Mouse (Mus musculus): ENCODE data around the gene Cnn2. TPM values are rescaled to one million over a fixed set of nuclear protein-coding genes. Genes with fewer than 3 reads are reported as not detected.

Cnn2 gene
- polyA plus RNA-seq (2016; fragmentation: Nextera tagmentation; extraction: Ambion mirVana) = 216 and 240 TPM in 2 replicates

DNA sequence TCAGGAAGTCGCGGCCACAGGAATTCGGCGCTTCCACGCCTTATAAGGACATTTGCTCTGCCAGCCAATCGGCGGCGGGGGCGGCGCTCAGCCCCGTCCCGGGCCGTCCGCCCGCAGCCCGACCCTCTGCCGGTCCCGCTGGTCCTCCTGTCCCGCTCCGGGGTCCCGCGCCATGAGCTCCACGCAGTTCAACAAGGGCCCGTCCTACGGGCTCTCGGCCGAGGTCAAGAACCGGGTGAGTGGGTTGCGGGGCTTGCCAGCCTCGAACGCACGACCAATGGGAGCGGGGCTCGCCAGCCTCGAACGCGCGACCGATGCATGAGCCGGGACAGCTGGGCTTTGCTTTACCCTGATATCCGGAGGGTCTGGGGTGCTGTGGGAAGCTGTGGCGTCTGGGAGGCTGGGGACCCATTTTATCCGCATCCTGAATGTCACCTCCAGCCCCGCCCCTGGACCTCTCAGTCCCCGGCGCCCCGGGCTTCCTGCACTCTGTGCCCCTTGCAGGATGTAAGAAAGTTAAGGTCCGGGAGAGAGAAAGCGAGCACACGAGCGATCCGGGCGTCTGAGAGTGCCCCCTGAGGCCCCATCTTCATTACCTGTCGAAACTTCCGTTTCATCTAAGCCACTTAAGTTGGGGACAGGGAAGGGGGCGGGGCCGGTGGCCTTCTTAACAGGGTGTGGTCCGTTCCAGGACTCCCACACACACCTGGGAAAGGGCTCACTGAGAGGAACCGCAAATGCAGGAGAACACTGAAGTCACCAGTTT is at the start of gene Cnn2:
Gene Cnn2 (plus strand): TSS at position 79 of the 766 bp plus-strand sequence.
- Histone ChIP-seq H3K4me3 (replicated peaks) (peak within 1 kb of the TSS; percentile 76), H3K9me3 (0 out of 2 replicates have a peak, but pooled peaks cover 12% of the 10 kb centered on the region), H3K4me1 (replicated peaks) (peaks cover 43% of the 10 kb centered on the region), H3K36me3 (peaks cover 31% of the 10 kb centered on the region), H3K27me3 (0 out of 2 replicates have a peak, but pooled peaks cover 3% of the 10 kb centered on the region), H3K4me2 (peak within 1 kb of the TSS; percentile 94), H3K9ac (replicated peaks) (peak within 1 kb of the TSS; percentile 78), H3K27ac (peak within 1 kb of the TSS; percentile 90)
- ATAC-seq (ENCODE audit: insufficient number of reproducible peaks, insufficient read depth, low FRiP score, low TSS enrichment, low read depth) = no peak
- WGBS = under 1% methylated on average over 59 of the region's 59 CpGs

DNA sequence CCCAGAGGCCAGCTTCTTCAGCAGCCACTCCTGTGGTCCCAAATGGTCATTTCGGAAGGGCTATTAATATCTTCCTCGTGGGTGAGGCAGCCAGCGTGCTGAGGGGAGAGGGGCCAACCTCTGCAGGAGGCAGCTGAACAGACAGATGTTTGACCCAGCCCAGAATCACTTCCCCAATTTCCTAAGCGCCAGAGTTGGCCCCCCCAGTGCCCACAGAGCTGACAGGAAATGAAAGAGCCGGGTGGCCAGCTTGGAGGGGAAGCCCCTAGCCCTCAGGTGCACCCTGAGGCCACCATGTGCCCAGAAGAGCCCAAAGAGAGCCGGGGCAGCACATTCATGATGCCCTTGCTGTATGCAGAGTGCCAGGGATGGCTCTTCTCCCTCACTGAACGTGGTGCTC is 47.6 kb upstream of the Cnn2 start:
- peaks cover 76% of the 10 kb centered on the region for H3K36me3 ChIP-seq
- H3K9me3 ChIP-seq = no peaks in the 10 kb centered on the region
- no peak overlapping the region for H3K4me2 ChIP-seq
- no peak for ATAC-seq (ENCODE audit: insufficient number of reproducible peaks, insufficient read depth, low FRiP score, low TSS enrichment, low read depth)
- WGBS = 53% methylated on average over 7 of the region's 7 CpGs
- H3K27me3 ChIP-seq = no peaks in the 10 kb centered on the region
- H3K27ac ChIP-seq = no peak overlapping the region
- H3K4me1 ChIP-seq (replicated peaks) = peaks cover 63% of the 10 kb centered on the region
- H3K4me3 ChIP-seq (replicated peaks) = no peak overlapping the region
- H3K9ac ChIP-seq (replicated peaks) = no peak overlapping the region

DNA sequence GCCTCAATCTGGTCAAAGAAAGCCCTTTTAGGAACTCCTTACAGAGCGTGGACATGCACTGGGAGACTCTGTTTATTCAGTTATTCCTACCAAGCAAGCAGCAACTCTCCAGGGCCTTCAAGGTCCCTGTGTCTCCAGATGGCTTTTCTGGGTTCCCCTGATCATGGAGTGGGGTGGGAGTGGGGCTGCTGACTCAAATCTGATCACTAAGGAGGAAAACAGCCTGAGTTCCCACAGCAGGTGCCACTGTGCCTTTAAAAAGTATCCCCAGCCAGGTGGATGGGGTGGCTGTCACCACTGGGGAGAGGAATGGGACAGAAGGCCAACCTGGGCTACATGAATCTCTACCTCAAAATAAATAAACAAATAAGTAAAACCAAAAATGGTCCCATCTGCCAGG is 45.4 kb upstream of the Cnn2 start:
- Histone ChIP-seq H3K4me3 (replicated peaks) (no peak overlapping the region), H3K9ac (replicated peaks) (no peak overlapping the region), H3K4me1 (replicated peaks) (peaks cover 57% of the 10 kb centered on the region), H3K27me3 (no peaks in the 10 kb centered on the region), H3K4me2 (no peak overlapping the region), H3K27ac (peak overlapping the region; percentile 89; the same call in 1 of the 2 replicates), H3K36me3 (peaks cover 71% of the 10 kb centered on the region), H3K9me3 (no peaks in the 10 kb centered on the region)
- ATAC-seq (ENCODE audit: insufficient number of reproducible peaks, insufficient read depth, low FRiP score, low TSS enrichment, low read depth) = no peak
- 97% methylated on average over 1 of the region's 1 CpGs for WGBS

DNA sequence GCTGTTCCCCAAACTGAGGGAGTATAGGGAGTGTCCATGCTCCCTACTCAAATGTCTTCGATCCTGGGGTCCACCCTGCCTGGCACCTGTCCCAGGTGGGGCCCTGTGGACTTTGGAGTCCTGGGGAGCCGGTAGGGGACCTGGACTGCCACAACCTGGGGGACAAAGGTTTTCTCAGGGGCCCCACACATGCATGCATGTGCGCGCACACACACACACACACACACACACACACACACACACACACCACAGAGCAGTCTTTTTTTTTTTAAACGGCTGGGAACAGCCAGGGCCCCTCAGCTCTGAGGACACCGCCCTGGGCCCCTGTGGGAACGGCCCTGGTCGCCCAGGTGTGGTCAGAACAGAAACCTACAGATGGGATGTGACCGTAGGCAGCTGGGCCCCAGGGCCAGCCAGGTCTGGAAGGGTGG is 44.9 kb upstream of the Cnn2 start:
- H3K9me3 ChIP-seq = no peaks in the 10 kb centered on the region
- no peak overlapping the region for H3K4me3 ChIP-seq (replicated peaks)
- no peak overlapping the region for H3K4me2 ChIP-seq
- 65% methylated on average over 9 of the region's 9 CpGs for WGBS
- ATAC-seq (ENCODE audit: insufficient number of reproducible peaks, insufficient read depth, low FRiP score, low TSS enrichment, low read depth) = no peak
- no peaks in the 10 kb centered on the region for H3K27me3 ChIP-seq
- 0 out of 2 replicates have a peak overlapping the region, but pooled peaks have one; percentile 24 for H3K9ac ChIP-seq (replicated peaks)
- peaks cover 53% of the 10 kb centered on the region for H3K4me1 ChIP-seq (replicated peaks)
- H3K27ac ChIP-seq = peak overlapping the region; percentile 89; the same call in 1 of the 2 replicates
- H3K36me3 ChIP-seq = peaks cover 70% of the 10 kb centered on the region

DNA sequence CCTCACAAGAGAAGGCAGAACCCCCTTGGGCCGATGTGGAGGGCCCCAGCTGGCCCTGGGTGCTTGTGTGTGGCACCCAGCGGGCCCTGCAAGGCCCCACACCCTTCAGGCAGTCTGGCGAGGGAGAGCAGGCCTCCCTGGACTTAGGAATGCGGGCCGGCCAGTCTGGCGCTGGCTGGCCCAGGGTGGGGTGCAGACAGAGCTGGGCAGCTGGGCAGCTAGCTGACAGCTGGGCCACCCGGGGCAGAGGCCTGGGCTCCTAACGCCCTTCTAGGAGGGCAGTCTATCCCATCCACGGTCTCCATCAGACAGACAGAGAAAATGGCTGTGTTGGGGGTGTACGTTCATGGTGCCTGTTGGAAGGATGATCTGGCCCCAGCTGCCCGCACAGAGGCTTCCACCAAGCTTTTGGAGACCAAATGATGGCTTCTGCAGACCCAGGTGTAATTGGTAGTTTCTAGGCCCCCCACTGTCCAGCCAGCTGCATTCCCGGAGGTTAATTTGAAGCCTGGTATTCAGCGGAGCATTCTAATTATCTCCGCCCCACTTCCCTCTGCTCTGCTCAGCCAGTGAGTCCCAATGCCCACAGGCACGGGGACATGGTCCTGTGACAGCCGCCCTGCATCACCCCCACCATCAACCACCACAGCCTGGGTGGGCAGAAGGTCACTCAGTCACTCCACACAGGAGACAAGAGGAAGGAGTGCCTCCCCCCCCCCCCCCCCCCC is 42.7 kb upstream of the Cnn2 start:
- no peak for ATAC-seq (ENCODE audit: insufficient number of reproducible peaks, insufficient read depth, low FRiP score, low TSS enrichment, low read depth)
- Histone ChIP-seq H3K27me3 (no peaks in the 10 kb centered on the region), H3K4me1 (replicated peaks) (peaks cover 43% of the 10 kb centered on the region), H3K9me3 (no peaks in the 10 kb centered on the region), H3K4me2 (peak overlapping the region; percentile 27; the same call in 1 of the 2 replicates), H3K36me3 (peaks cover 74% of the 10 kb centered on the region), H3K4me3 (replicated peaks) (no peak overlapping the region), H3K27ac (peak overlapping the region; percentile 89), H3K9ac (replicated peaks) (peak overlapping the region; percentile 46; the same call in 1 of the 2 replicates)
- 13% methylated on average over 16 of the region's 16 CpGs for WGBS

DNA sequence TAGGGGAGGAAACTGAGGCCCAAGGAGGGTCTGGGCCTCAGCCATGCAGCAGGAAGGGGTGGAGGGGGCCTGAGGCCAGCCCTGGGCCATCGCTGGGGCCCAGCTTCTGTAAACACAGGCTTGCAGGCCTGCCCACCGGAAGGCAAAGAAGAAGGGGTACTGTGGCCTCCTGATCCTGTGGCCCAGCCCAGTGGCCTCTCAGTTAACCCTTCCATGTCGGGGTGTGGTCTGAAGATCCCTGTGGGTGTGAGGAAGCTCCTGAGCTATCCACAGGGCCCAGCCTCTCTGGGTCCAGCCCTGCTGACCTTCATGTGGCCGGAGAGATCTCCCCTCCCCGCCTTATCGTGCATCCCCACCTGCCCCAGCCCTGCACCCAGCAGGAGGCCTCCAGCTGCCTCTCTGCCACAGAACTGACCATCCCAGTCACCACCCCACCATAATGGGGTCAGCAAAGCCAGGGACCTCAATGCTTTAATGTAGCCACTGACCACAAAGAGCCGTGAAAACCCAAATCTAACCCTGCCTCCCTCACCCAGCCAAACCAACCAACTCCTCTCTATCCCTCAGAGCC is 41.5 kb upstream of the Cnn2 start:
- peak overlapping the region; percentile 34; the same call in 1 of the 2 replicates for H3K9ac ChIP-seq (replicated peaks)
- peaks cover 43% of the 10 kb centered on the region for H3K4me1 ChIP-seq (replicated peaks)
- H3K9me3 ChIP-seq = no peaks in the 10 kb centered on the region
- 16% methylated on average over 7 of the region's 7 CpGs for WGBS
- no peaks in the 10 kb centered on the region for H3K27me3 ChIP-seq
- no peak overlapping the region for H3K4me3 ChIP-seq (replicated peaks)
- ATAC-seq (ENCODE audit: insufficient number of reproducible peaks, insufficient read depth, low FRiP score, low TSS enrichment, low read depth) = peak; percentile 37; the same call in 1 of the 2 replicates
- H3K27ac ChIP-seq = peak overlapping the region; percentile 89
- H3K36me3 ChIP-seq = peaks cover 74% of the 10 kb centered on the region
- H3K4me2 ChIP-seq = peak overlapping the region; percentile 24

DNA sequence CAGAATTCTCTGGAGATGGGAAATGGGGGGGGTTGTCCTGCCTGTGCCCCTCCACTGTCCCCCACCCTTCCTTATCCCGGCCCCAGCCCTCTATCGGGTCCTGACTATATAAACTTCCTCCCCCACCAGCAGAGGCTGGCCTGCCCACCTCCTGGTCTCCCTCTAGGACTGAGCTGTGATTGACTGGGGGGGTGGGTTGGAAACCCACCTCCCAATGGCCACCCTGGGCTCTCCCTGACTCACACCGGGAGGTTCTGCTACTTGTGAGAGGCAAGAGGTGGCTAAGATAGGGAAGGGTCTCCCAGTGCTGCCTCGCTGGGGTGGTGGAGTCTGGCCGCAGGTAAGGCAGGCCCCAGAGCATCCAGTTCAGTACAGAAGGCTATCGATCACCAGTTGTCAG is 40.9 kb upstream of the Cnn2 start:
- no peaks in the 10 kb centered on the region for H3K9me3 ChIP-seq
- peaks cover 70% of the 10 kb centered on the region for H3K36me3 ChIP-seq
- no peak overlapping the region for H3K4me3 ChIP-seq (replicated peaks)
- ATAC-seq (ENCODE audit: insufficient number of reproducible peaks, insufficient read depth, low FRiP score, low TSS enrichment, low read depth) = no peak
- WGBS = 70% methylated on average over 6 of the region's 6 CpGs
- no peaks in the 10 kb centered on the region for H3K27me3 ChIP-seq
- no peak overlapping the region for H3K9ac ChIP-seq (replicated peaks)
- H3K27ac ChIP-seq = peak overlapping the region; percentile 89; the same call in 1 of the 2 replicates
- no peak overlapping the region for H3K4me2 ChIP-seq
- peaks cover 43% of the 10 kb centered on the region for H3K4me1 ChIP-seq (replicated peaks)

DNA sequence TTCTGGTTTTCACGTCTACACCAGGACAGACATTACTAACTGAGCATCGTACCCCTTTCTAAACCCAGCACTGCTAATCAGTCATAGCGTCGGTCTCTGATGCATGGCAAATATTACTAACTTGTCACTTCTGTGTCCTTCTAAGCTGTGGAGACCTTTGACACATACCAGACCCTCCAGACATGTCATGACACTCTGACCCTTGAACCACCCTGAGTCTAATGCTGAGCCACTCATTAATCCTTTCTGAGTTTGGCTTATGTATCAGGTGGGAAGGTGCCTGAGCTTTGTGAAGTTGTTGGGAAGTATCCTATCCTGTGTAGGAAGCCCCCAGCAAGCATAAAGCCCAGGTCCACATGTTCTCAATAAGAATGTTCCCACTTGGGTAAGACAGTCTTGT is 38.5 kb upstream of the Cnn2 start:
- Histone ChIP-seq H3K4me2 (no peak overlapping the region), H3K9me3 (no peaks in the 10 kb centered on the region), H3K4me1 (replicated peaks) (peaks cover 24% of the 10 kb centered on the region), H3K4me3 (replicated peaks) (no peak overlapping the region), H3K27ac (no peak overlapping the region), H3K27me3 (no peaks in the 10 kb centered on the region), H3K36me3 (peaks cover 74% of the 10 kb centered on the region), H3K9ac (replicated peaks) (no peak overlapping the region)
- no peak for ATAC-seq (ENCODE audit: insufficient number of reproducible peaks, insufficient read depth, low FRiP score, low TSS enrichment, low read depth)
- WGBS = 86% methylated on average over 4 of the region's 4 CpGs

DNA sequence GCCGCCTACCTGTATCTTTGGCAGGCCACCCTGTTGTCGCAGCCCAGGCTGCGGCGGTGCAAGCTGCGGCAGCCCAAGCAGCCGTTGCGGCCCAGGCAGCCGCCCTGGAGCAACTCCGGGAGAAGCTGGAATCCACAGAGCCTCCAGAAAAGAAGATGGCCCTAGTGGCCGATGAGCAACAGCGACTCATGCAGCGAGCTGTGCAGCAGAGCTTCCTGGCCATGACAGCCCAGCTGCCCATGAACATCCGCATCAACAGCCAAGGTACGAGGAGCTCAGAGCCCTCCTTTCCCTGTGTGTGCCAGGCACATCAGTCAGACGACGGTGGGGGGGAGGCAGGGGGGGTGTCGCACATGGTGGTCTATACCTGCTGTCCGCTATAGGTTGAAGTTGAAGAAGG is 37.7 kb upstream of the Cnn2 start:
- peaks cover 23% of the 10 kb centered on the region for H3K4me1 ChIP-seq (replicated peaks)
- peaks cover 69% of the 10 kb centered on the region for H3K36me3 ChIP-seq
- no peak overlapping the region for H3K27ac ChIP-seq
- H3K9ac ChIP-seq (replicated peaks) = no peak overlapping the region
- 84% methylated on average over 18 of the region's 18 CpGs for WGBS
- ATAC-seq (ENCODE audit: insufficient number of reproducible peaks, insufficient read depth, low FRiP score, low TSS enrichment, low read depth) = no peak
- H3K4me3 ChIP-seq (replicated peaks) = no peak overlapping the region
- no peak overlapping the region for H3K4me2 ChIP-seq
- H3K9me3 ChIP-seq = no peaks in the 10 kb centered on the region
- H3K27me3 ChIP-seq = no peaks in the 10 kb centered on the region

DNA sequence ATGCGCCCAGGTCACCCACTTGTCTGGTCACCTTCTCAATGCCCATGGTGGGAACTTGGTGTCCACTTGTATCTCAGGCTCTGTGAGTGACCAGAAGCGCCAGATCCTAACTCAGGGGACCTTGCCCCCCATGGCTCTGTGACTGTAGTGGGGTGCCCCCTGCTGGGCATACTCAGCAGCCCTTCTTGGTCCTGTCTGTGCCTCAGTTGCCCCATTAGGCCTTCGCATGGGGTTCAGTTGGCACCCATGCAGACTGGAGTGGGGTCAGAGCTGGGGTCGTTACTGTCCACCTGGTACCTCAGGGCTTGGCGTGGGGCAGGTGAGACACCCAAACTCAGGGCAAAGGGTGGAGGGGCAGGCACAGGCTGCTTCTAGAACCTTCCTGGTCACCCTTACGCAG is 34.4 kb upstream of the Cnn2 start:
- H3K27me3 ChIP-seq = no peaks in the 10 kb centered on the region
- ATAC-seq (ENCODE audit: insufficient number of reproducible peaks, insufficient read depth, low FRiP score, low TSS enrichment, low read depth) = no peak
- H3K4me3 ChIP-seq (replicated peaks) = no peak overlapping the region
- peaks cover 44% of the 10 kb centered on the region for H3K36me3 ChIP-seq
- H3K4me2 ChIP-seq = no peak overlapping the region
- H3K9ac ChIP-seq (replicated peaks) = no peak overlapping the region
- peaks cover 22% of the 10 kb centered on the region for H3K4me1 ChIP-seq (replicated peaks)
- 92% methylated on average over 6 of the region's 6 CpGs for WGBS
- peak overlapping the region; percentile 69 for H3K27ac ChIP-seq
- no peaks in the 10 kb centered on the region for H3K9me3 ChIP-seq

DNA sequence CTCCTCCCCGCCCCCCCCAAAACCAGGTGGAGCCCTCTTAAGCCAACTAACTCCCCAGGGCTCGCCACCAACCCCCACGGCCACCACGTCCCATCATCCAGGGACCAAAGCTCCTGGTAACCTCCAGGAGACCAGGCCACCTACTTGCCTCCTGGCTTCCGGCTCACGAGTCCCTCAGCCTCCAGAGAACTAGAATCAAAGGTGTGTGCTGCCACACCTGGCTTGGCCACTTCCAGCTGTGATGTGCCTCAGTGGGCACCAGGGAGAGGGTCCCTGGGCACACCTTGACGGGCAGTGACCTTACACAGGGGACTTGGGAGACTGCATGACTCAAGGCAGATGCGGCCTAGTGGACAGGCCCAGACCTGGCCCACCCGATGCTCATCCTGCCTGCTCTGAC is 32.7 kb upstream of the Cnn2 start:
- no peak for ATAC-seq (ENCODE audit: insufficient number of reproducible peaks, insufficient read depth, low FRiP score, low TSS enrichment, low read depth)
- H3K27ac ChIP-seq = peak overlapping the region; percentile 80

More for the DNA sequence above, 32.7 kb upstream of the Cnn2 start:
- Histone ChIP-seq H3K27me3 (no peaks in the 10 kb centered on the region), H3K9ac (replicated peaks) (0 out of 2 replicates have a peak overlapping the region, but pooled peaks have one; percentile 34), H3K9me3 (no peaks in the 10 kb centered on the region), H3K4me3 (replicated peaks) (no peak overlapping the region), H3K4me1 (replicated peaks) (peaks cover 26% of the 10 kb centered on the region), H3K36me3 (peaks cover 26% of the 10 kb centered on the region), H3K4me2 (no peak overlapping the region)
- WGBS = 63% methylated on average over 9 of the region's 9 CpGs
